Mouse (Mus musculus): ENCODE results near the gene Polr3h. TPM values are rescaled to one million over a fixed set of nuclear protein-coding genes. Genes with fewer than 3 reads are reported as not detected.

The Polr3h gene
- total and polyA plus RNA-seq, 3 experiments, result 40.5 to 224 (median 59.3) TPM

- in situ Hi-C loops (cut with MboI; ENCODE audit: low pct_ligation_motif_present, low pct_unique_long_range_greater_than_20kb, low sequenced_read_pairs), result loop anchor here (25.0 kb wide), 1 partner anchor 196 kb away; no protein-coding TSS in a partner anchor
- no peak for DNase-seq (ENCODE audit: extremely low read depth)
- peaks cover 78 to 94% of the 10 kb centered on the region in 2 experiments for H3K36me3 ChIP-seq (replicated peaks in 1 of 2; ENCODE audit: control insufficient read depth in 1 of 2, insufficient read depth in 1 of 2, low read length in 1 of 2)
- no peak overlapping the region for H3K27ac ChIP-seq (ENCODE audit: insufficient read depth, low read depth)
- H3K27me3 ChIP-seq (replicated peaks), result no peaks in the 10 kb centered on the region
- H3K4me1 ChIP-seq (ENCODE audit: control insufficient read depth in 1 of 2, insufficient read depth in 2 of 2), result peaks cover 0 to 7% of the 10 kb centered on the region in 2 experiments; a peak in 2 of 4 replicates
- no peaks in the 10 kb centered on the region for H3K79me2 ChIP-seq (replicated peaks; ENCODE audit: control insufficient read depth, extremely low read depth, insufficient read depth, poor library complexity, severe bottlenecking)
- dilution Hi-C loops (cut with MboI; ENCODE audit: extremely low pct_ligation_motif_present, extremely low pct_unique_long_range_greater_than_20kb, low sequenced_read_pairs), result no loop called here
- no peak for TF ChIP-seq JUN (IDR thresholded peaks at IDR 0.05; ENCODE audit: insufficient read depth, low read depth, low read length)
- no peak for TF ChIP-seq CHD1 (IDR thresholded peaks at IDR 0.05; ENCODE audit: low read depth, low read length)
- TF ChIP-seq JUND (conservative IDR thresholded peaks at IDR 0.05; ENCODE audit: low read depth, low read length), result no peak
- no peak for TF ChIP-seq POLR2A (IDR thresholded peaks at IDR 0.05; ENCODE audit: low read depth, low read length)
- no peak for TF ChIP-seq RCOR1 (conservative IDR thresholded peaks at IDR 0.05; ENCODE audit: low read depth, low read length)
- TF ChIP-seq E2F4 (IDR thresholded peaks at IDR 0.05; ENCODE audit: insufficient replicate concordance, low read depth, low read length), result no peak
- TF ChIP-seq NRF1 (IDR thresholded peaks at IDR 0.05; ENCODE audit: low read depth, low read length), result no peak
- TF ChIP-seq KAT2A (IDR thresholded peaks at IDR 0.05; ENCODE audit: insufficient replicate concordance, low read length), result no peak
- TF ChIP-seq POLR2AphosphoS2 (IDR thresholded peaks at IDR 0.05; ENCODE audit: low read depth, low read length), result no peak
- no peak for TF ChIP-seq RAD21 (IDR thresholded peaks at IDR 0.05; ENCODE audit: low read depth, low read length)
- TF ChIP-seq TBP (conservative IDR thresholded peaks at IDR 0.05; ENCODE audit: low read depth, low read length), result no peak
- TF ChIP-seq CHD2 (IDR thresholded peaks at IDR 0.05; ENCODE audit: low read length), result no peak
- no peak for TF ChIP-seq ZC3H11A (IDR thresholded peaks at IDR 0.05; ENCODE audit: low read depth, low read length)
- no peak for TF ChIP-seq MAX (IDR thresholded peaks at IDR 0.05; ENCODE audit: low read length)
- TF ChIP-seq BHLHE40 (IDR thresholded peaks at IDR 0.05; ENCODE audit: low read depth, low read length), result no peak
- no peak for TF ChIP-seq MAFK (IDR thresholded peaks at IDR 0.05; ENCODE audit: insufficient replicate concordance, low read length)
- no peak for TF ChIP-seq ELF1 (IDR thresholded peaks at IDR 0.05; ENCODE audit: low read depth, low read length)
- TF ChIP-seq SMC3 (IDR thresholded peaks at IDR 0.05; ENCODE audit: low read depth, low read length), result no peak
- H3K4me3 ChIP-seq (replicated peaks in 1 of 3; ENCODE audit: low read depth in 2 of 3, low read length in 2 of 3, poor library complexity in 1 of 3), result no peak overlapping the region
- H3K9me3 ChIP-seq (replicated peaks; ENCODE audit: low read length), result no peaks in the 10 kb centered on the region
- no peak overlapping the region for H3K4me2 ChIP-seq (ENCODE audit: insufficient read depth, low read depth, poor library complexity, severe bottlenecking)
- no peak overlapping the region for H3K9ac ChIP-seq (ENCODE audit: insufficient read depth, low read depth)
Measured at GRCm38 (mm10) chr15:81907953-81908352, 18.1 kb downstream of the Polr3h start.

- peaks cover 0 to 7% of the 10 kb centered on the region in 2 experiments; a peak in 2 of 4 replicates for H3K4me1 ChIP-seq (ENCODE audit: control insufficient read depth in 1 of 2, insufficient read depth in 2 of 2)
- H3K27me3 ChIP-seq (replicated peaks), result no peaks in the 10 kb centered on the region
- no peak overlapping the region for H3K4me2 ChIP-seq (ENCODE audit: insufficient read depth, low read depth, poor library complexity, severe bottlenecking)
- H3K4me3 ChIP-seq (replicated peaks in 1 of 3; ENCODE audit: low read depth in 2 of 3, low read length in 2 of 3, poor library complexity in 1 of 3), result no peak overlapping the region
- dilution Hi-C loops (cut with MboI; ENCODE audit: extremely low pct_ligation_motif_present, extremely low pct_unique_long_range_greater_than_20kb, low sequenced_read_pairs) (no loop called here), in situ Hi-C loops (cut with MboI; ENCODE audit: low pct_ligation_motif_present, low pct_unique_long_range_greater_than_20kb, low sequenced_read_pairs) (loop anchor here (5.0 to 25.0 kb wide), 2 partner anchors 73 to 193 kb away; no protein-coding TSS in a partner anchor)
- H3K27ac ChIP-seq (ENCODE audit: insufficient read depth, low read depth), result no peak overlapping the region
- H3K79me2 ChIP-seq (replicated peaks; ENCODE audit: control insufficient read depth, extremely low read depth, insufficient read depth, poor library complexity, severe bottlenecking), result no peaks in the 10 kb centered on the region
- H3K36me3 ChIP-seq (replicated peaks in 1 of 2; ENCODE audit: control insufficient read depth in 1 of 2, insufficient read depth in 1 of 2, low read length in 1 of 2), result peaks cover 83 to 97% of the 10 kb centered on the region in 2 experiments
- no peak overlapping the region for H3K9ac ChIP-seq (ENCODE audit: insufficient read depth, low read depth)
- peak; percentile 76 for DNase-seq (ENCODE audit: extremely low read depth)
- peak; percentile 82 to 90 for TF ChIP-seq CTCF (conservative IDR thresholded peaks at IDR 0.05 in 1 of 2, IDR thresholded peaks at IDR 0.05 in 1 of 2; ENCODE audit: low read depth in 2 of 2, low read length in 2 of 2)
- TF ChIP-seq RAD21 (IDR thresholded peaks at IDR 0.05; ENCODE audit: low read depth, low read length), result peak; percentile 77
- peak; percentile 66 for TF ChIP-seq SMC3 (IDR thresholded peaks at IDR 0.05; ENCODE audit: low read depth, low read length)
- no peak for TF ChIP-seq MYC (IDR thresholded peaks at IDR 0.05; ENCODE audit: low read depth, low read length)
- no peaks in the 10 kb centered on the region for H3K9me3 ChIP-seq (replicated peaks; ENCODE audit: low read length)
Measured at GRCm38 (mm10) chr15:81904939-81905338, 21.1 kb downstream of the Polr3h start.

Data from CH12.LX (cell line).